Mouse (Mus musculus) ES-E14 (cell line): ENCODE results near the gene Cep85l.

Experiments used
- CHD2 ChIP-seq: IDR thresholded peaks from 2 replicates; pipeline ENCODE4 v1.6.1; 2014; ENCODE audit warnings: mild to moderate bottlenecking, low read depth, low read length, inconsistent platforms
- HCFC1 ChIP-seq: IDR thresholded peaks from 2 replicates; pipeline ENCODE4 v1.6.1; 2012; ENCODE audit warnings: low read length, inconsistent platforms, borderline replicate concordance; ENCODE audit not compliant: insufficient read depth
- MAFK ChIP-seq: IDR thresholded peaks from 2 replicates; pipeline ENCODE4 v1.6.1; 2014; ENCODE audit warnings: mild to moderate bottlenecking, low read depth, low read length, inconsistent platforms; ENCODE audit not compliant: insufficient read depth
- ZC3H11A ChIP-seq: IDR thresholded peaks from 2 replicates; pipeline ENCODE4 v1.6.1; 2012; ENCODE audit warnings: low read depth, mild to moderate bottlenecking, inconsistent platforms, low read length, borderline replicate concordance
- ZNF384 ChIP-seq: IDR thresholded peaks from 2 replicates; pipeline ENCODE4 v1.6.1; 2012; ENCODE audit warnings: low read depth, low read length, inconsistent platforms

- TF ChIP-seq HCFC1, result no peak
- TF ChIP-seq ZNF384, result no peak
- no peak for TF ChIP-seq CHD2
- TF ChIP-seq ZC3H11A, result no peak
- no peak for TF ChIP-seq MAFK
These were observed 18.2 kb upstream of the Cep85l start for GRCm38 (mm10) chr10:53397846-53398539.
